Mouse (Mus musculus): ENCODE results near the gene Exoc3l2. TPM values are rescaled to one million over a fixed set of nuclear protein-coding genes. Genes with fewer than 3 reads are reported as not detected.

Exoc3l2 gene
- polyA plus RNA-seq, 1 experiment from 2014 or later, result 1.1 TPM

- 7% methylated on average over 21 of the region's 29 CpGs for WGBS (ENCODE audit: insufficient replicate concordance)
- Histone ChIP-seq H3K4me2 (ENCODE audit: low read depth, low read length) (peak within 1 kb of the TSS; percentile 32; the same call in 1 of the 2 replicates), H3K4me3 (ENCODE audit: low read depth, low read length) (no peak within 1 kb of the TSS), H3K4me1 (ENCODE audit: insufficient read depth) (peaks cover 4% of the 10 kb centered on the region), H3K27ac (ENCODE audit: low read depth) (no peak within 1 kb of the TSS), H3K9me3 (ENCODE audit: low read length) (no peaks in the 10 kb centered on the region), H3K27me3 (ENCODE audit: insufficient read depth, low read length) (peaks cover 60% of the 10 kb centered on the region), H3K36me3 (replicated peaks; ENCODE audit: insufficient read depth, low read length) (no peaks in the 10 kb centered on the region), H3K9ac (replicated peaks) (no peak within 1 kb of the TSS; the same call in 1 of the 2 replicates)
- DNase-seq (no peak), ATAC-seq (no peak)
- TF ChIP-seq EP300 (IDR thresholded peaks at IDR 0.05; ENCODE audit: low read depth), result no peak
- TF ChIP-seq CTCF (IDR thresholded peaks at IDR 0.05; ENCODE audit: low read depth), result peak; percentile 47
Observed at GRCm38 (mm10) chr7:19517652-19518365, 54.7 kb downstream of the Exoc3l2 start, which contains the start of gene Nkpd1. Nkpd1 (plus strand) TSS chr7:19517838.

- H3K27me3 ChIP-seq (ENCODE audit: insufficient read depth, low read length), result peaks cover 82% of the 10 kb centered on the region
- H3K36me3 ChIP-seq (replicated peaks; ENCODE audit: insufficient read depth, low read length), result no peaks in the 10 kb centered on the region
- peaks cover 18% of the 10 kb centered on the region for H3K4me1 ChIP-seq (ENCODE audit: insufficient read depth)
- WGBS (ENCODE audit: insufficient replicate concordance), result 8% methylated on average over 23 of the region's 23 CpGs
- H3K9ac ChIP-seq (replicated peaks), result peak overlapping the region; percentile 16; the same call in 1 of the 2 replicates
- H3K9me3 ChIP-seq (ENCODE audit: low read length), result no peaks in the 10 kb centered on the region
- TF ChIP-seq EP300 (IDR thresholded peaks at IDR 0.05; ENCODE audit: low read depth) (no peak), CTCF (IDR thresholded peaks at IDR 0.05; ENCODE audit: low read depth) (no peak)
- no peak for ATAC-seq
- H3K27ac ChIP-seq (ENCODE audit: low read depth), result no peak overlapping the region
- no peak for DNase-seq
- H3K4me2 ChIP-seq (ENCODE audit: low read depth, low read length), result peak overlapping the region; percentile 40; the same call in 1 of the 2 replicates
- no peak overlapping the region for H3K4me3 ChIP-seq (ENCODE audit: low read depth, low read length)
Observed at GRCm38 (mm10) chr7:19520032-19520431, 56.9 kb downstream of the Exoc3l2 start.

DNA sequence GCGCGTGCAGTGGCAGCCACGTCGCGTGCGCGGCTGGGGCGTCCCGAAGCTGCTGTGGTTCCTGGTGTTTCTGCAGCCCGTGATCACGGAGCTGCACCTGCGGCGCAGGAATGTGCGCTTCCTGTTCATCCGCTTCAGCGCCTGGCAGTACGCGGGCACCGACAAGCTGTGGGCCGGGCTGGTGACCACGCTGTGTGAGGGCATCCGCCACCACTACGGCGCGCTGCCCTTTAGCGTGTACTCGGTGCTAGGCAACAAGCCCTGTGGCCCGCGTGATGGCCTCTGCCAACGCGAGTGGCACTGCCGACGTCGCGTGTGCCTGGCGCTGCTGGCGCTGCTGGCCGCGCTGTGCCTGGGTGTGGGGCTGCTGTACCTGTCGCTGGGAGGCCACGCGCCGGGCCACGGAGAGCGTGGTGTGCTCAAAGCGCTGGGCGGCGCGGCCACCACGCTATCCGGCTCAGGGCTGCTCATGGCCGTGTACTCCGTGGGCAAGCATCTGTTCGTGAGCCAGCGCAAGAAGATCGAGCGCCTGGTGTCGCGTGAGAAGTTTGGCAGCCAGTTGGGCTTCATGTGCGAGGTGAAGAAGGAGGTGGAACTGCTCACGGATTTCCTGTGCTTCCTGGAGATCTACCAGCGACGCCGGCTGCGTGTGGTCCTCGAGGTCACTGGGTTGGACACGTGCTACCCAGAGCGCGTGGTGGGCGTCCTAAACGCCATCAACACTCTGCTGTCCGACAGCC, 60.1 kb downstream of the Exoc3l2 start:
- no peak overlapping the region for H3K27ac ChIP-seq (ENCODE audit: low read depth)
- peaks cover 75% of the 10 kb centered on the region for H3K27me3 ChIP-seq (ENCODE audit: insufficient read depth, low read length)
- WGBS (ENCODE audit: insufficient replicate concordance), result 10% methylated on average over 72 of the region's 72 CpGs
- H3K4me1 ChIP-seq (ENCODE audit: insufficient read depth), result peaks cover 14% of the 10 kb centered on the region
- no peak for ATAC-seq
- no peak for DNase-seq
- H3K4me3 ChIP-seq (ENCODE audit: low read depth, low read length), result peak overlapping the region; percentile 37
- H3K9me3 ChIP-seq (ENCODE audit: low read length), result no peaks in the 10 kb centered on the region
- H3K4me2 ChIP-seq (ENCODE audit: low read depth, low read length), result peak overlapping the region; percentile 62
- no peak for TF ChIP-seq CTCF (IDR thresholded peaks at IDR 0.05; ENCODE audit: low read depth)
- TF ChIP-seq EP300 (IDR thresholded peaks at IDR 0.05; ENCODE audit: low read depth), result no peak
- no peak overlapping the region for H3K9ac ChIP-seq (replicated peaks)
- H3K36me3 ChIP-seq (replicated peaks; ENCODE audit: insufficient read depth, low read length), result no peaks in the 10 kb centered on the region

- H3K4me3 ChIP-seq (ENCODE audit: low read depth, low read length), result peak overlapping the region; percentile 37
- H3K27ac ChIP-seq (ENCODE audit: low read depth), result no peak overlapping the region
- peak overlapping the region; percentile 62 for H3K4me2 ChIP-seq (ENCODE audit: low read depth, low read length)
- peak; percentile 27 for ATAC-seq
- peaks cover 68% of the 10 kb centered on the region for H3K27me3 ChIP-seq (ENCODE audit: insufficient read depth, low read length)
- DNase-seq, result peak; percentile 62
- TF ChIP-seq EP300 (IDR thresholded peaks at IDR 0.05; ENCODE audit: low read depth) (no peak), CTCF (IDR thresholded peaks at IDR 0.05; ENCODE audit: low read depth) (peak; percentile 64)
- no peaks in the 10 kb centered on the region for H3K9me3 ChIP-seq (ENCODE audit: low read length)
- H3K9ac ChIP-seq (replicated peaks), result no peak overlapping the region
- under 1% methylated on average over 64 of the region's 64 CpGs for WGBS (ENCODE audit: insufficient replicate concordance)
- no peaks in the 10 kb centered on the region for H3K36me3 ChIP-seq (replicated peaks; ENCODE audit: insufficient read depth, low read length)
- peaks cover 14% of the 10 kb centered on the region for H3K4me1 ChIP-seq (ENCODE audit: insufficient read depth)
Observed at GRCm38 (mm10) chr7:19523757-19524419, 60.8 kb downstream of the Exoc3l2 start.

DNA sequence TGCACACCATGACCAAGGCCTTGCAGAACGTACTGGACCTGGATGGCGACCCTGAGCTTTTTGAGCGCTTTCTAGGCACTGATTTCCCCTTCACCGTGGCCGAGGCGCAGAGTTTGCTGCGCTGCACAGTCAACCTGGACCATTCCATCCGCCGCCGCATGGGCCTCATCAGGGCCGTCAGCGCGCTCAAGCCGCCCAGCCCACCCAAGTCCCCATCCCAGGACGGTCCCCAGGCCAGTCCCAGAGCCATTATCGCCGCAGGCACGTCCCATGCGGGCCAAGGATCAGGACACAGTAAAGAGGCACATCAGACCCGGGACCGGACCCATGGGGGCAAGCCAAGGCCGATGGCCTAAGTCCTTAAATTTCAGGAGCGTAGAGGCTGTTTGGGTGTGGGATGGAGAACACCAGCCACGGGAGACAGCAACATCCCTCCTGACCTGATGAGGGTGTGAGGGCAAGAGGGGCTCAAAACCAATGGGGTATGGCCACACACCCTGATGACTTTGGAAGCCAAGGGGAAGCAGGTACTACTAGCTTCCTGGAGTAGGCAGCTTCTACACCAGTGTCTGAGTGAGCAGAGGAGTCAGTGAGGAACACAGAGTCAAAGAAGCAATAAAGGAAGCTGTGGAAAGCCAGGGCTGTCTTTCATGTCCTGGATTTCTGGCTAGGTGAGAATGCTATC, 61.4 kb downstream of the Exoc3l2 start:
- Histone ChIP-seq H3K36me3 (replicated peaks; ENCODE audit: insufficient read depth, low read length) (0 out of 2 replicates have a peak, but pooled peaks cover 4% of the 10 kb centered on the region), H3K9ac (replicated peaks) (no peak overlapping the region), H3K4me1 (ENCODE audit: insufficient read depth) (peaks cover 14% of the 10 kb centered on the region), H3K9me3 (ENCODE audit: low read length) (no peaks in the 10 kb centered on the region), H3K4me2 (ENCODE audit: low read depth, low read length) (peak overlapping the region; percentile 62), H3K4me3 (ENCODE audit: low read depth, low read length) (peak overlapping the region; percentile 37; the same call in 1 of the 2 replicates), H3K27me3 (ENCODE audit: insufficient read depth, low read length) (peaks cover 61% of the 10 kb centered on the region), H3K27ac (ENCODE audit: low read depth) (no peak overlapping the region)
- 18% methylated on average over 24 of the region's 24 CpGs for WGBS (ENCODE audit: insufficient replicate concordance)
- TF ChIP-seq EP300 (IDR thresholded peaks at IDR 0.05; ENCODE audit: low read depth) (no peak), CTCF (IDR thresholded peaks at IDR 0.05; ENCODE audit: low read depth) (no peak)
- ATAC-seq, result 0 out of 2 replicates have a peak, but pooled peaks have one; percentile 1
- DNase-seq, result no peak
